Mouse (Mus musculus) erythroblast, embryonic 14.5 days (primary cell): Measurements from ENCODE around the gene Borcs6.

ENCODE experiments used
- GATA1 ChIP-seq: IDR thresholded peaks from 2 replicates; pipeline ENCODE4 v1.6.1; 2012; ENCODE audit warnings: low read length, inconsistent platforms, mixed read lengths
- TAL1 ChIP-seq: IDR thresholded peaks from 3 replicates; pipeline ENCODE4 v1.6.1; 2012; ENCODE audit warnings: low read length, inconsistent platforms, mixed read lengths

DNA sequence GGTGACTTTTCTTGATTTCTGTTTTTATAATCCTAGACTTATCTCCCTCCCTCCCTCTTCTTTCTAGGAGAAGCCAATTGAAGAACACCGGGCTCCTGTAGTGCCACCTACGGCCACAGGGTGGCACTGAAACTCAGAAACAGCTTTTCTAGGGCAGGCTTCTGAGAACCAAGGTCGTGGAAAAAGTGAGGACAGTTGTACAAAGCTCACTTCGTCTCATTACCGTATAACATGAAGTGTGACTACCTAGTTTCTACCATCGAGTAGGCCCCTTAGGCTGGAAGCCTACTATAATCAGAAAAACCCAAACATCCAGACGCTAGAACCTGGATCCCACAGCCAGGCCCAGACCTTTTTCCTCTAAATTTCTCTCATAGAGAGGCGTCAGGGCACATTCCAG lies 7.4 kb downstream of the Borcs6 start:
- TF ChIP-seq GATA1: no peak
- no peak for TF ChIP-seq TAL1
